Mouse (Mus musculus) megakaryocyte, embryonic 14.5 days (primary cell): ENCODE results near the gene Prkar2a. TPM values are rescaled to one million over a fixed set of nuclear protein-coding genes. Genes with fewer than 3 reads are reported as not detected.

ENCODE experiments used
- H3K27me3 ChIP-seq: replicated peaks from 2 replicates; pipeline ENCODE3; 2012; ENCODE audit warnings: inconsistent platforms
- H3K36me3 ChIP-seq: replicated peaks from 2 replicates; pipeline ENCODE3; 2012; ENCODE audit warnings: low read length, inconsistent platforms, mixed read lengths
- H3K4me1 ChIP-seq: 2 replicates; pipeline ENCODE4 v1.6.1; 2012; ENCODE audit warnings: inconsistent platforms
- H3K4me3 ChIP-seq: replicated peaks from 2 replicates; pipeline ENCODE3; 2012; ENCODE audit warnings: moderate library complexity, mild to moderate bottlenecking, inconsistent platforms
- H3K9me3 ChIP-seq: 2 replicates; pipeline ENCODE4 v1.6.1; 2012; ENCODE audit warnings: inconsistent platforms
- FLI1 ChIP-seq: IDR thresholded peaks from 2 replicates; pipeline ENCODE4 v1.6.1; 2012; ENCODE audit warnings: low read length, inconsistent platforms, mixed read lengths
- GATA1 ChIP-seq: IDR thresholded peaks from 3 replicates; pipeline ENCODE4 v1.6.1; 2012; ENCODE audit warnings: mixed read lengths, low read length, inconsistent platforms, borderline replicate concordance
- polyA plus RNA-seq: library from polyadenylated mRNA; stranded (reverse); fragments of >175 nt; gene quantifications from 2 replicates; pipeline ENCODE4 v1.2.3, GENCODE M21; 2012; ENCODE audit warnings: low replicate concordance; ENCODE audit not compliant: insufficient read depth

The Prkar2a gene
- polyA plus RNA-seq, 1 experiment: 2.8 TPM

DNA sequence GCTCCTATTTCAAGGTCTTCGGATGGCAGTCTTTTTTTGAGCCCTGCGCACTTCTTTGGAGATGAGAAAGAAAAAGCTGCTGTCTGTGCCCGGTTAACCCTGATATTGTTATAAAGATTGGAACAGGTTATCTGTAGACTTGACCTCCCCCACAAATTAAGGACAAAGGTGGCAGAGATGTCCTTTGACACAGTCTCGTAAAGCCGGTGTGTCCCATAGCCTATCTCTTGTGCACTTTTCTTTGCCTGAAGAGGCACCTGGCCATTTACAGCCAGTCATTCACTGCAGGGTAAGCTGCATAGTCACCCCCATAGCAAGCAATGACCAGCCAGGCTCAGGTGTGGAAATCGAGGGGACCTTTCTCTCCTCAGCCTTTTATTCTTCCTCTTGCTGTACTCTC lies 26.5 kb upstream of the Prkar2a start:
- Histone ChIP-seq H3K36me3 (peaks cover 14% of the 10 kb centered on the region), H3K4me3 (peak overlapping the region; percentile 96), H3K9me3 (peaks cover 7% of the 10 kb centered on the region), H3K4me1 (peaks cover 31% of the 10 kb centered on the region), H3K27me3 (no peaks in the 10 kb centered on the region)
- no peak for TF ChIP-seq GATA1
- TF ChIP-seq FLI1: no peak

DNA sequence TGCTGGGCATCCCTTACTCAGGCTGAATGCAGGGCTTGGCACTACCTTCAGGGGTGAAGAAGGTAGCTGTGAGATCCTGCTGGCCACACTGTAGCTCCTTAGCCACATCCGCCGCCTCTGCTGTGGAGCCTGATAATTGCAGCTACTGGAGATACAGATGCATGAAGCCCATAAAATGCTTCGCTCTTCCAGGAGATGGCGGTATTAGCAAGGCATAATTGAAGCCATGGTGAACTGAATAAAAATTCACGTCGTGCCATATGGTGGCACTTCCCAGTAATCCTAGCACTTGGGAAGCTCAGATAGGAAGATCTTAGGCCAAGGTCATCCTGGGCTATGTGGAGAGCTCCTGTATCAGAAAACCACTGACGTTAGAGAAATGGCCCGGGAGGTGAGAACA lies 19.2 kb upstream of the Prkar2a start:
- peaks cover 16% of the 10 kb centered on the region; the same call in 1 of the 2 replicates for H3K4me1 ChIP-seq
- peaks cover 61% of the 10 kb centered on the region for H3K36me3 ChIP-seq
- TF ChIP-seq FLI1 (no peak), GATA1 (no peak)
- no peaks in the 10 kb centered on the region for H3K27me3 ChIP-seq
- no peaks in the 10 kb centered on the region for H3K9me3 ChIP-seq
- no peak overlapping the region for H3K4me3 ChIP-seq

DNA sequence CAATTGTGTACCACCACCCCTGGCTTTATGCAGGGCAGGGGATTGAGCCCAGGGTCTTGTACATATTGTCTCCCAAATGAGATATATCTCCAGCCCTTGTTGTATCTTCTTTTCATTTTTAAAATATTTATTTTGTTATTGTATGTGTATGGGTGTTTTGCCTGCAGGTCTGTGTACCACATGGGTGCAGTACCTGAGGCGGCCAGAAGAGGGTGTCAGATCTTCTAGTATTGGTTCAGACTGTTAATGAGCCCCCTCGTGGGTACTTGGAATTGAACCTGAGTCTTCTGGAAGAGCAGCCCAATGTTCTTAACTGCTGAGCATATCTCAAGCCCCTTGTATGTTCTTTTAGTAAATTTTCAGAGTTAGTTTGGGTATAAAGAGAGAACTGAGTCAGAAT lies 16.0 kb upstream of the Prkar2a start:
- Histone ChIP-seq H3K4me1 (peaks cover 16% of the 10 kb centered on the region), H3K36me3 (peaks cover 76% of the 10 kb centered on the region), H3K9me3 (no peaks in the 10 kb centered on the region), H3K27me3 (no peaks in the 10 kb centered on the region), H3K4me3 (no peak overlapping the region)
- TF ChIP-seq GATA1 (no peak), FLI1 (no peak)

DNA sequence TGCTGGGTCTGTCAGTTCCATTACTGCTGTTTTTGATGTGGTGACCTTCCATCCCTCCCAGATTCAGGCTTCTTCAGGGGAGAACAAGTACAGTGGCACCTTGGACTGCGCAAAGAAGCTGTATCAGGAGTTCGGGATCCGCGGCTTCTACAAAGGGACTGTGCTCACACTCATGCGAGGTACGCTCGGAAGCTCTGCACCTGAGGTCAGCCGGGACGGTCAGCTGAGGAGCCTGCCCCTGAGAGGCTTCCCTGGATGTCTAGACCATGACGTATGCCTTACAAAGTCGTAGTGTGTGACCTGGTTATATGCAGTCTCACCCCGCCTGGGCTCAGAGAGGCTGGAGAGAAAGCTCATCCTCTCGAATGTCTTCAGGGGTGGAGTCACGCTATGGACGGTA lies 9.1 kb upstream of the Prkar2a start:
- H3K27me3 ChIP-seq: no peaks in the 10 kb centered on the region
- H3K4me1 ChIP-seq: peaks cover 15% of the 10 kb centered on the region
- no peaks in the 10 kb centered on the region for H3K9me3 ChIP-seq
- H3K36me3 ChIP-seq: peaks cover 87% of the 10 kb centered on the region
- H3K4me3 ChIP-seq: no peak overlapping the region
- TF ChIP-seq GATA1: no peak
- no peak for TF ChIP-seq FLI1

DNA sequence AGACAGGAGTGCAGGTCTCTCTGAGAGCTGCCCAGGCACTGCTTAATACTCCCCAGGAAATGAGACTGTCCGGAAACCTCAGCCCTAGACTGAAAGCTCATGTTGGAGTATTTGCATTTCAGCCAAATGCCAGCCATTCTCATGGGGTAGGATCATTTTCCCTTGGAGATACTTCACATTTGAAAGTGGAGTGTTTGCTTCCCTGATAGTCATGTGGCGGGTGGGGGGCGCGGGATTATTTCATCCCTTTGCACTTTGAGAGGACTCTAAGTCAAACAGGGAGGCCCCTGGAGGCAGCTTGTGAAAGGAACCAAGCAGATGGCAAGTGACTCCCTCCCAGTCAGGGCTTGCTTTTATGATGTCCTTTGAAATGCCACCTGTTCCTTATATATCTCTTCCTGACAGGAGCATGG lies 2.6 kb upstream of the Prkar2a start:
- peaks cover 8% of the 10 kb centered on the region for H3K27me3 ChIP-seq
- H3K4me3 ChIP-seq: no peak overlapping the region
- peaks cover 36% of the 10 kb centered on the region for H3K36me3 ChIP-seq
- H3K9me3 ChIP-seq: no peaks in the 10 kb centered on the region
- TF ChIP-seq FLI1: no peak
- TF ChIP-seq GATA1: no peak
- H3K4me1 ChIP-seq: peaks cover 44% of the 10 kb centered on the region

DNA sequence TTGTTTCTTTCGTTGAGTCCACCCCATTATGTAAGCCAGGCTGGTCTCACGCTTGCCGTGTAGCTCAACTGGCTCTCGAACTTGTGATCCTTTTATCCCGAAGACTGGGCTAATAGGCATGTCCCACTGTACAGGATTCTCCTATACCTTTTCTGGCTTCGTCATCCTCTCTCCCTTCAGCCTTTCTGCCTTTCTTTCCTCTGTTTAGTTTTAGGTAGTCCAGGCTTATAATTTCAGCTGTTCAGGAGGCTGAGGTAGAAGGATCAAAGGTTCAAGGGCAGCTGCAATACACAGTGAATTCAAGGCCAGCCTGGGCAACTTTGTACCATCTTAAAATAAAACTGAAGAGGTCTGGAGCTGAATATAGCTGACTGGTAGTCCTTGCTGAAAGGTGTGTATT lies 1.9 kb upstream of the Prkar2a start:
- Histone ChIP-seq H3K4me3 (no peak overlapping the region), H3K9me3 (no peaks in the 10 kb centered on the region), H3K36me3 (peaks cover 31% of the 10 kb centered on the region), H3K27me3 (peaks cover 14% of the 10 kb centered on the region), H3K4me1 (peaks cover 49% of the 10 kb centered on the region)
- TF ChIP-seq GATA1: no peak
- TF ChIP-seq FLI1: no peak

DNA sequence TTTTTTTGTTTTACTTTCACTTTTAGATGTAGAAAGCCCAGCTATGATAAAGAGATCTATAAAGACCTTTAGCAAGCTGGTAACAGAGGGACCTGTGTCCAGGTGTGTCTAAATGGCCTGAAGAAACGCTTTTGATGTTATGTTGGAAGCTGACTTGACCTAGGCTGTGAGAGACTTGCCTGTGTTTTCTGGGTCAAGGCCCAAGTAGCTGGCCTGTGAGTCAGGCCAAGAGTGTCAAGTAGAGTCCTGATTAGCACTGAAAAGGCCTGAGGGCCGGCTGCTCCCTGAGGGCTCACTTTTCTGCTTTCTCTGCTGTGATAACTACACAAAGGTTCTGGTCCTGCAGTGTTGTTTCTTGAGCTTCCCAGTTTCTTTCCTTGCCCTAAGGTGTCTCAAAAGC lies 1.4 kb upstream of the Prkar2a start:
- H3K4me1 ChIP-seq: peaks cover 53% of the 10 kb centered on the region
- peaks cover 19% of the 10 kb centered on the region for H3K27me3 ChIP-seq
- TF ChIP-seq GATA1: no peak
- no peak for TF ChIP-seq FLI1
- H3K9me3 ChIP-seq: no peaks in the 10 kb centered on the region
- H3K4me3 ChIP-seq: peak overlapping the region; percentile 29
- H3K36me3 ChIP-seq: peaks cover 26% of the 10 kb centered on the region

DNA sequence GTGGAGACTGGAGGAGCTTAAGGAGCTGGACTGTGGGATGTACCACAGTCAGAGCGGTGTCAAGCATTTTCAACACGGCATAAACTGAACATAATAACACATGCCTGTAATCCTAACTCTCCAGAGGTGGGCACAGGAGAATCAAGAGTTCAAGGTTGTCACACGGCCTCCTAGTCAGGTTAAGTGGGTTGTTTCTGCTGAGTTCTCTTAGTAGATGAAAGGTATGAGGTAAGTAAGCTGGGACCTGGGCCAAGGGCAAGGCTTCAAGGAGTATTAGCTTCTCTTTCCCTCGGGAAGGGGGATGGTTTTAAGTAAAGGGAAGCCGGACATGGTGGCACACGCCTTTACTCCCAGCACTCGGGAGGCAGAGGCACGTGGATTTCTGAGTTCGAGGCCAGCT lies 663 bp upstream of the Prkar2a start:
- H3K36me3 ChIP-seq: peaks cover 19% of the 10 kb centered on the region
- TF ChIP-seq FLI1: no peak
- TF ChIP-seq GATA1: no peak
- H3K4me3 ChIP-seq: no peak overlapping the region
- peaks cover 61% of the 10 kb centered on the region for H3K4me1 ChIP-seq
- H3K9me3 ChIP-seq: no peaks in the 10 kb centered on the region
- H3K27me3 ChIP-seq: peaks cover 25% of the 10 kb centered on the region

DNA sequence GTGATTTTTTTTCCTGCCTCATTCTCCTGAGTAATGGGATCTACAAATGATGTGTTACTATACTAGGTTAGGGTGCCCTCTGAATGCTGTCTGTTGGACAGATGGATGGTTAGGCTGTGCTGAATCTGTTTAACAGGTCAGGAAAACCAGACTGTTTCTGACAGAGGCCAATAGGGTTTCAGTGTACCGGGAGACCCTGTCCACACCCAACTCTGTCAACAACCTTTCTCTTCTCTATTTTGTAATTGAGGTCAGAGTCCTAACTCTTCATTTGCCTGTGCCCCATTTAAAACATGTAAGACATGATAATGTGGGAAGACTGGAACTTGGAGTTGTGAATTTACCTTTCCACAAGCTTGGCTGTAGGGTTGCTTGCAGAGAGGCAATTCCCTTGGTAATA lies 879 bp downstream of the Prkar2a start:
- H3K4me3 ChIP-seq: no peak overlapping the region
- peaks cover 25% of the 10 kb centered on the region for H3K27me3 ChIP-seq
- peaks cover 3% of the 10 kb centered on the region for H3K36me3 ChIP-seq
- H3K4me1 ChIP-seq: peaks cover 76% of the 10 kb centered on the region
- TF ChIP-seq GATA1: no peak
- no peak for TF ChIP-seq FLI1
- no peaks in the 10 kb centered on the region for H3K9me3 ChIP-seq

DNA sequence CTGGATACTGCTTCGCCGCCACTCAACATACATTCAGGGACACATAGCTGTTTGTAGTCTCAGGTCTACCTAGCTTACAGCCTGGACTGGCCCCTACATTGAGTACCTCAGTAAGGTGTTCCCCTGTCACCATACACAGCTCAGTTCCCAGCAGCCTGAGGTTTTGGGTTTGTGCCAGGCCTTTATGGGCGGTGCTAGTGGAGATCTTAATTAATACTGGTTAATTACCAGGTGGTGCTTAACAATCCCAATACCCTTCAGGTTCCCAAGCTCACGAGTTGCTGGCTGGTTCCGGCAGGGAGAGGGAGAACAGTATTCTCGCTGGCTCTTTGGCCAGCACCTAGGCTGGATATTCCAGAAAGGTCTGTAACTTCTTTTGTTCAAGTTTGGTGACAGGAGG lies 1.8 kb downstream of the Prkar2a start:
- no peak overlapping the region for H3K4me3 ChIP-seq
- H3K4me1 ChIP-seq: peaks cover 76% of the 10 kb centered on the region
- TF ChIP-seq GATA1: no peak
- TF ChIP-seq FLI1: no peak
- peaks cover 25% of the 10 kb centered on the region for H3K27me3 ChIP-seq
- no peaks in the 10 kb centered on the region for H3K36me3 ChIP-seq
- H3K9me3 ChIP-seq: no peaks in the 10 kb centered on the region

DNA sequence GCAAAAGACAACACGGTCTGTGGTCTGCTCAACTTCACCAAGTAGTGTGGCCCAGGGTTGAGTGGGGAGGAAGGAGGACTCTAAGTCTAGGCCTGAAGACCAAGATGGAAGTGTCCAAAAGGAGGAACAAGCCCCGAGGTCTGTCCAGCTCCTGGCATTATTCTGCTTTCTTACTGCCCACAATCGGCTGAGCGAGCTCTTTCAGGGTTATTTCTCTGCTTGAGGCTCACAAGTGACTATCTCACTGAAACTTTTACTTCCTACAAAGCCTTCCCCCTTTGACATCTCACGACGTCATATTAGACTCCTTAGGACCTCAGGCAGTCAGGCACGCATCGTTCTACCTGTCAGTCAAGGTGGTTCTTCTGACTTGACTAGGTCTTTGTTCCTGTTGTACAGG lies 2.3 kb downstream of the Prkar2a start:
- H3K36me3 ChIP-seq: no peaks in the 10 kb centered on the region

DNA sequence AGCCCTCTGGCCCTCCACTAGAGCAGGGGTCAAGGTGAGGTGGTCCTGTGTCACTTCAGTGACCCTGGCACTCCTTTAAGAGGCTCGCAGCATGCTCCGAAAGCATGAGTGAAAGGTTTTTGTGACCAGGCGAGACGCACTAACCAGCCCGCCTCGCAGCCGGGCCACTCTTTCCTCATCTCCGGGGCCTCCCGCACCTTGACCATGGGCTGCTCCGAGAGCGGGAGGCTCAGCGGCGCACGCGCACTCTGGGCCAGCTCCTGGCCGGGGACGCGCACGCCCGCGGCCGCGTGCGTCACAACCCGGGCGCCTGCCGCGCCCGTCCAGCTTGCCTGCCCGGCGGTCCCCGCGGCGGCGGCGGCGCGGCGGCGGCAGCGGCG lies 2.7 kb downstream of the Prkar2a start:
- Histone ChIP-seq H3K9me3 (no peaks in the 10 kb centered on the region), H3K4me1 (peaks cover 67% of the 10 kb centered on the region), H3K27me3 (peaks cover 25% of the 10 kb centered on the region)

More for the DNA sequence above, 2.3 kb downstream of the Prkar2a start:
- H3K4me3 ChIP-seq: peak overlapping the region; percentile 94
- H3K4me1 ChIP-seq: peaks cover 72% of the 10 kb centered on the region
- H3K27me3 ChIP-seq: peaks cover 25% of the 10 kb centered on the region
- H3K9me3 ChIP-seq: no peaks in the 10 kb centered on the region
- no peak for TF ChIP-seq FLI1

More for the DNA sequence above, 2.7 kb downstream of the Prkar2a start:
- no peaks in the 10 kb centered on the region for H3K36me3 ChIP-seq
- TF ChIP-seq GATA1 (no peak), FLI1 (no peak)
- peak overlapping the region; percentile 94 for H3K4me3 ChIP-seq
